Mouse (Mus musculus) olfactory bulb, adult 2 months (tissue): ENCODE data around the gene Ccdc62. TPM values are rescaled to one million over a fixed set of nuclear protein-coding genes. Genes with fewer than 3 reads are reported as not detected.
A peak's percentile ranks its signal among the peaks of the same experiment; 100 is the strongest.

Experiments used
- H3K27ac ChIP-seq: fragments of 200-500 bp; 2 replicates; pipeline ENCODE4 v1.5.1; 2012; ENCODE audit warnings: low read depth, low read length; ENCODE audit not compliant: insufficient read depth
- H3K4me1 ChIP-seq: fragments of 200-500 bp; 2 replicates; pipeline ENCODE4 v1.6.1; 2012; ENCODE audit warnings: low read length; ENCODE audit not compliant: control insufficient read depth, insufficient read depth
- H3K4me3 ChIP-seq: fragments of 200-500 bp; 2 replicates; pipeline ENCODE4 v1.5.1; 2012; ENCODE audit warnings: mild to moderate bottlenecking, low read depth, low read length, moderate library complexity; ENCODE audit not compliant: insufficient read depth
- CTCF ChIP-seq: fragments of 200-500 bp; IDR thresholded peaks from 2 replicates; pipeline ENCODE4 v1.5.1; 2012; ENCODE audit warnings: low read depth, mild to moderate bottlenecking, low read length, moderate library complexity; ENCODE audit not compliant: insufficient read depth
- POLR2A ChIP-seq: fragments of 200-500 bp; IDR thresholded peaks from 2 replicates; pipeline ENCODE4 v1.6.1; 2012; ENCODE audit warnings: mild to moderate bottlenecking, low read depth, low read length, moderate library complexity; ENCODE audit not compliant: insufficient read depth
- WGBS: fragments of 180-500 bp; shearing (Covaris S2); methylation state at CpG from one replicate; pipeline ENCODE4 v1.1.7; 2018; 5-methylcytosine and 5-hydroxymethylcytosine counted together
- polyA plus RNA-seq: library from polyadenylated mRNA; stranded (reverse); fragments of >200 nt; gene quantifications from 2 replicates; pipeline ENCODE4 v1.2.4, GENCODE M21; 2012; ENCODE audit warnings: low replicate concordance; ENCODE audit not compliant: missing spikeins, insufficient read depth, insufficient read length

The Ccdc62 gene
- polyA plus RNA-seq, 1 experiment: not detected

- Histone ChIP-seq H3K4me3 (0 out of 2 replicates have a peak overlapping the region, but pooled peaks have one; percentile 1), H3K27ac (no peak overlapping the region), H3K4me1 (peaks cover 50% of the 10 kb centered on the region)
- TF ChIP-seq CTCF: no peak
- TF ChIP-seq POLR2A: no peak
- WGBS: 15% methylated on average over 19 of the region's 19 CpGs
Measured at GRCm38 (mm10) chr5:124010910-124011655, 80.6 kb downstream of the Ccdc62 start.

DNA sequence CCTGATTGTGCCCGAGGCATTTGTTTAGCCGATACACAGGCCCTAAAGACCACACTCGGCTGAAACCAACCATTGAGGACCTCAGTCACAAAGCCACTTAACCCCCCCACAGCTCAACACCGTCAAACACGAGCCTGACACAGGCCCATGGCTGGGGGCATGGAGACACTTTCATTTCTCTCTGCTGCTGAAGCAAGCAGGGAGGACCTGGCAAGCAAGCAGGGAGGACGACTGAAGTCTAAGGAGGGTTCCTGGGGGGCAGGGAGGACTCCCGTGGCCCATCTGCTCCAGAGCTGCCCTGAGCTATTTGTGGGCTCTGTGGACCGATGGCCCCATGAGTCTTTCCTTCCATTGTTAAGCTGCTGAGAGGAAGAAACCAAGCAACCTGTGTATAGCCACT is 81.4 kb downstream of the Ccdc62 start:
- TF ChIP-seq CTCF: no peak
- TF ChIP-seq POLR2A: no peak
- peaks cover 50% of the 10 kb centered on the region for H3K4me1 ChIP-seq
- H3K27ac ChIP-seq: peak overlapping the region; percentile 51
- no peak overlapping the region for H3K4me3 ChIP-seq
- WGBS: 16% methylated on average over 8 of the region's 8 CpGs

DNA sequence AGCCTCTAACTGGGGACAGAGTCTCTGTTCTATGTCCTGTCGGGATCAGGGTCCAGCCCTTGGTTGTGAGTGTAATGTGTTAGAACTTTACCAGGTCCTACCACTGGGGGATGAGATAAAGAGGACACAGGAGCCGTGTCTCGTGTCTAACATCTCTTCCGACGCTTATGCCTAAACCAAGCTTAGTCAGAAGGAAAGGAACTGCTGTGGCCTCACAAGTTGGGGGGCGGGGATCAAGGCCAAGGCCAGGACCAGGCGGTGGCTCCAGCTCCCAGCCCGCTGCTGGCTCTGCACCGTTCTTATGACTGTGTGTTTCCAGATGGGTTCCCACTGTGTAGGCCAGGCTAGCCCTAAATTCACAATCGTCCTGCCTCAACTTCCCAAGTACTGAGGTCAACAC is 82.4 kb downstream of the Ccdc62 start:
- 56% methylated on average over 10 of the region's 10 CpGs for WGBS
- no peak overlapping the region for H3K4me3 ChIP-seq
- peaks cover 52% of the 10 kb centered on the region for H3K4me1 ChIP-seq
- no peak overlapping the region for H3K27ac ChIP-seq
- no peak for TF ChIP-seq CTCF
- TF ChIP-seq POLR2A: no peak

DNA sequence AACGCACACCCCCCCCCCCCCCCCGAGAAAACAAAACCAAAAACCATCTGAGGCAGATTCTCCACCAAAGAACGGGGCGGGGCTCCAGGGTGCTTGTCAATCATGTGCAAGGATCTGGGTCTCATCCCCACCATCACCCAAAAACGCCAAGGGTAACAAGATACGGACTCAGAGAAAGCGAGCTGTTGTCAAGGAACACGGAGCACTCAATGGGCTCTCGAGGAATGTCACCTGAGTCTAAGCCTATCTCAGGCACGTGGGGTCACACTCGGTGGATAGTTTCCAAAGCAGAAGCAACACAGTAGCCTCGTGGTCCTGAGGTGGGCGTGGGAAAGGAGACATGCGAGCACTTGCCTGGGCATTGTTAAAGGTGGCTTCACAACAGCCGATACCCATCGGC is 83.3 kb downstream of the Ccdc62 start:
- Histone ChIP-seq H3K27ac (no peak overlapping the region), H3K4me3 (no peak overlapping the region), H3K4me1 (peaks cover 55% of the 10 kb centered on the region)
- TF ChIP-seq CTCF (no peak), POLR2A (no peak)
- WGBS: 64% methylated on average over 16 of the region's 16 CpGs

- Histone ChIP-seq H3K4me3 (no peak overlapping the region), H3K27ac (no peak overlapping the region; the same call in 1 of the 2 replicates), H3K4me1 (peaks cover 58% of the 10 kb centered on the region)
- TF ChIP-seq POLR2A (no peak), CTCF (no peak)
- WGBS: 61% methylated on average over 3 of the region's 3 CpGs
Measured at GRCm38 (mm10) chr5:124014180-124014579, 83.7 kb downstream of the Ccdc62 start.

- WGBS: 51% methylated on average over 11 of the region's 11 CpGs
- TF ChIP-seq CTCF: no peak
- TF ChIP-seq POLR2A: no peak
- peaks cover 61% of the 10 kb centered on the region for H3K4me1 ChIP-seq
- H3K27ac ChIP-seq: peak overlapping the region; percentile 32
- no peak overlapping the region for H3K4me3 ChIP-seq
Measured at GRCm38 (mm10) chr5:124014791-124015251, 84.3 kb downstream of the Ccdc62 start.

DNA sequence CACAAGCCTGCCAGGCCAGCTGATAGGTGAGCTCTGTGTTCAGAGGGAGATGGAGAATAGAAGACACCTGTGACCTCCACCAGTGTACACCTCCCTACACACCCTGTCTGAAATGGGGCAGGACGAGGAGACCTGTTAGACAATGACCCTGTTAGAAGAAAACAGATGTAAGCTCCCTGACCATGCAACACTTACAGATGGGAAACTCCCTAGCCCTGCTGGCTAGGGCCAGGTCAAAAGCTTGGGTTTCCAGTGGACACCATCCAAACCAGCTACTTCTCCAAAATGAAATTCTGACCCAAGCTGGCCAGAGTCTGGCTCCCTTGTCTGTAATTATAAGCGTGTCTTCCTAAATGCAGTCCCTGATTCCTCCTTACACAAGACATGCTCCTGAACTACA is 85.2 kb downstream of the Ccdc62 start:
- 54% methylated on average over 2 of the region's 2 CpGs for WGBS
- no peak overlapping the region for H3K4me3 ChIP-seq
- H3K4me1 ChIP-seq: peaks cover 64% of the 10 kb centered on the region
- H3K27ac ChIP-seq: no peak overlapping the region
- no peak for TF ChIP-seq POLR2A
- no peak for TF ChIP-seq CTCF

DNA sequence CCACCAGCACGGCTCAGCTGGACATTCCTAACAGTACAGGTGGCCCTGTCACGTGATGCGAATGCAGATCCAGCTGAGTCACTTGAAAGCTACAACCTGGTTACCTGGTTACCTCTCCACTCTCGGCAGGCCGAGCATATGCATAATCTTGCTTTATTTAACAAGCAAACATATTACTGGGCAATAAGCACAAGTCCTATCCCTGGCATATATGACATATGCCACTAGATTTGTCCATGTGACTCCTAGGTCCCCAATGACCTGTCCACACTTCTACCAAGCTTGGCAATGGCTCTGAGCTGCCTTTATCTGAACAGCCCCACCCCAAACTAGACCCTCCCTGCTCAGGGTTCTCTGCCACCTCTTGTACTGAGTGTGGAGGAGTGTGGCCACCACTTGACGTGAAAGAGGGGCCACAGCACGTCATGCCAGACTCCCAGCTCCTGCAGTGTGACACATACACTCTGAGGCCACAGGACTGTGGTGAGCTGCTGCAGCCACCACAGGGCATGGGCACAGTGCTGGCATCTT is 85.9 kb downstream of the Ccdc62 start:
- Histone ChIP-seq H3K4me3 (no peak overlapping the region), H3K4me1 (peaks cover 60% of the 10 kb centered on the region), H3K27ac (no peak overlapping the region)
- no peak for TF ChIP-seq POLR2A
- TF ChIP-seq CTCF: no peak
- 83% methylated on average over 7 of the region's 7 CpGs for WGBS

GRCm38 (mm10) chr5:124017941-124018340 is 87.5 kb downstream of the Ccdc62 start:
- 43% methylated on average over 9 of the region's 9 CpGs for WGBS
- no peak overlapping the region for H3K4me3 ChIP-seq
- no peak overlapping the region for H3K27ac ChIP-seq
- no peak for TF ChIP-seq CTCF
- no peak for TF ChIP-seq POLR2A
- peaks cover 49% of the 10 kb centered on the region for H3K4me1 ChIP-seq
